Mouse (Mus musculus) kidney, postnatal 36 days (tissue): ENCODE data around the gene Vamp2.
A peak's percentile ranks its signal among the peaks of the same experiment; 100 is the strongest.
"Not testable (repeated sequence)": the region's sequence is repeated elsewhere in the genome, so short reads cannot be mapped to it uniquely, and the experiment has no call there.

Experiments
- DNase-seq, 2 experiments: peaks; one replicate each; pipeline ENCODE4 v3.0.0; 2021 to 2022; ENCODE audit warnings: mixed read lengths in 2 of 2

The Vamp2 gene

GRCm38 (mm10) chr11:69081613-69082012 lies 6.7 kb upstream of the Vamp2 start:
- no peak for DNase-seq

- DNase-seq, result no peak
These were observed 2.7 kb upstream of the Vamp2 start for GRCm38 (mm10) chr11:69085608-69086007.

- DNase-seq, result no peak
These were observed 1.9 kb upstream of the Vamp2 start for GRCm38 (mm10) chr11:69086390-69086789.

GRCm38 (mm10) chr11:69087082-69087481 lies 1.2 kb upstream of the Vamp2 start:
- DNase-seq, result no peak

GRCm38 (mm10) chr11:69087597-69087996 lies 693 bp upstream of the Vamp2 start:
- no peak for DNase-seq

- no peak for DNase-seq
These were observed 746 bp downstream of the Vamp2 start for GRCm38 (mm10) chr11:69088856-69089615.

- no peak for DNase-seq
These were observed 1.5 kb downstream of the Vamp2 start for GRCm38 (mm10) chr11:69089616-69090290.

GRCm38 (mm10) chr11:69090367-69090766 lies 2.1 kb downstream of the Vamp2 start:
- no peak for DNase-seq

- no peak for DNase-seq
These were observed 3.5 kb downstream of the Vamp2 start for GRCm38 (mm10) chr11:69091566-69092385.

GRCm38 (mm10) chr11:69092386-69092751 lies 4.1 kb downstream of the Vamp2 start:
- DNase-seq, result peak; percentile 93 to 97

GRCm38 (mm10) chr11:69092871-69093270 lies 4.6 kb downstream of the Vamp2 start:
- no peak for DNase-seq

- DNase-seq, result not testable (repeated sequence)
These were observed 5.6 kb downstream of the Vamp2 start for GRCm38 (mm10) chr11:69093856-69094255.

GRCm38 (mm10) chr11:69094697-69095429 lies 6.6 kb downstream of the Vamp2 start, which contains the start of gene Per1:
Gene Per1, plus strand, starts transcription at chr11:69095217.
- DNase-seq, result peak; percentile 99 to 100

GRCm38 (mm10) chr11:69095511-69096231 lies 7.4 kb downstream of the Vamp2 start:
- DNase-seq, result peak; percentile 51 to 64

- no peak for DNase-seq
These were observed 8.2 kb downstream of the Vamp2 start for GRCm38 (mm10) chr11:69096360-69096986.

- DNase-seq, result peak; percentile 100
These were observed 9.0 kb downstream of the Vamp2 start for GRCm38 (mm10) chr11:69096987-69097900.

GRCm38 (mm10) chr11:69098039-69098761 lies 9.9 kb downstream of the Vamp2 start:
- no peak for DNase-seq

GRCm38 (mm10) chr11:69098762-69099091 lies 10.4 kb downstream of the Vamp2 start:
- peak; percentile 99 for DNase-seq

- DNase-seq, result peak; percentile 89 to 91
These were observed 11.1 kb downstream of the Vamp2 start for GRCm38 (mm10) chr11:69099177-69099914.
